Mouse (Mus musculus) ovary, adult 18-20 months (tissue): Measurements from ENCODE around the gene Col28a1.

ENCODE experiments used
- DNase-seq: peaks from one replicate; pipeline ENCODE4 v3.0.0; 2022; ENCODE audit warnings: low spot score, mixed read lengths

The Col28a1 gene

GRCm38 (mm10) chr6:8192517-8192916 lies at the start of gene Col28a1:
Gene Col28a1 (minus strand): TSS chr6:8192617.
- DNase-seq: no peak

GRCm38 (mm10) chr6:8228596-8228995 lies 36.2 kb upstream of the Col28a1 start:
- no peak for DNase-seq

- DNase-seq: no peak
Measured at GRCm38 (mm10) chr6:8227035-8227434, 34.6 kb upstream of the Col28a1 start.

- DNase-seq: no peak
Measured at GRCm38 (mm10) chr6:8210661-8211060, 18.2 kb upstream of the Col28a1 start.

- no peak for DNase-seq
Measured at GRCm38 (mm10) chr6:8209866-8210186, 17.4 kb upstream of the Col28a1 start.

- peak; percentile 78 for DNase-seq
Measured at GRCm38 (mm10) chr6:8209047-8209865, 16.8 kb upstream of the Col28a1 start, which contains the start of gene Mios. Gene Mios (plus strand): TSS chr6:8209222.

GRCm38 (mm10) chr6:8189917-8190316 lies 2.5 kb downstream of the Col28a1 start:
- DNase-seq: no peak

- DNase-seq: no peak
Measured at GRCm38 (mm10) chr6:8188599-8189233, 3.7 kb downstream of the Col28a1 start.

GRCm38 (mm10) chr6:8178397-8178941 lies 13.9 kb downstream of the Col28a1 start:
- DNase-seq: no peak

GRCm38 (mm10) chr6:8176116-8176515 lies 16.3 kb downstream of the Col28a1 start:
- no peak for DNase-seq

- DNase-seq: no peak
Measured at GRCm38 (mm10) chr6:8175346-8175745, 17.1 kb downstream of the Col28a1 start.

GRCm38 (mm10) chr6:8174062-8174461 lies 18.4 kb downstream of the Col28a1 start:
- no peak for DNase-seq

- DNase-seq: no peak
Measured at GRCm38 (mm10) chr6:8172101-8172500, 20.3 kb downstream of the Col28a1 start.

- no peak for DNase-seq
Measured at GRCm38 (mm10) chr6:8164741-8165140, 27.7 kb downstream of the Col28a1 start.

GRCm38 (mm10) chr6:8160001-8160400 lies 32.4 kb downstream of the Col28a1 start:
- DNase-seq: no peak

- no peak for DNase-seq
Measured at GRCm38 (mm10) chr6:8157121-8157520, 35.3 kb downstream of the Col28a1 start.

GRCm38 (mm10) chr6:8152551-8153361 lies 39.7 kb downstream of the Col28a1 start:
- DNase-seq: no peak

- DNase-seq: no peak
Measured at GRCm38 (mm10) chr6:8148916-8149315, 43.5 kb downstream of the Col28a1 start.

GRCm38 (mm10) chr6:8141881-8142280 lies 50.5 kb downstream of the Col28a1 start:
- no peak for DNase-seq

GRCm38 (mm10) chr6:8130149-8130548 lies 62.3 kb downstream of the Col28a1 start:
- DNase-seq: no peak

GRCm38 (mm10) chr6:8128164-8128563 lies 64.3 kb downstream of the Col28a1 start:
- no peak for DNase-seq

GRCm38 (mm10) chr6:8126545-8126944 lies 65.9 kb downstream of the Col28a1 start:
- no peak for DNase-seq
